Mouse (Mus musculus): Measurements from ENCODE around the gene Gpr26. TPM values are rescaled to one million over a fixed set of nuclear protein-coding genes. Genes with fewer than 3 reads are reported as not detected.

Gene Gpr26
- not detected in 2 replicates for polyA plus RNA-seq (2014; fragmentation: Nextera tagmentation; extraction: Ambion mirVana)

GRCm38 (mm10) chr7:131966023-131966915 lies at the start of gene Gpr26:
Gene Gpr26, plus strand, starts transcription at chr7:131966460.
- peak within 1 kb of the TSS; percentile 5; the same call in 1 of the 2 replicates for H3K4me3 ChIP-seq (ENCODE audit: low read depth, low read length)
- no peaks in the 10 kb centered on the region for H3K36me3 ChIP-seq (ENCODE audit: control insufficient read depth, insufficient read depth, low read length)
- H3K4me2 ChIP-seq (ENCODE audit: low read depth, severe bottlenecking): peak within 1 kb of the TSS; percentile 48
- DNase-seq (ENCODE audit: low spot score): no peak
- 0 out of 2 replicates have a peak, but pooled peaks have one; percentile 26 for ATAC-seq (ENCODE audit: insufficient number of reproducible peaks, low FRiP score, low TSS enrichment, low read depth)
- WGBS: 3% methylated on average over 32 of the region's 32 CpGs
- H3K9me3 ChIP-seq (ENCODE audit: control insufficient read depth, low read length): no peaks in the 10 kb centered on the region
- peaks cover 4% of the 10 kb centered on the region; the same call in 1 of the 2 replicates for H3K4me1 ChIP-seq (ENCODE audit: control insufficient read depth, insufficient read depth, low read length)
- peaks cover 39% of the 10 kb centered on the region for H3K27me3 ChIP-seq (ENCODE audit: control insufficient read depth, insufficient read depth, low read length)
- no peak within 1 kb of the TSS for H3K27ac ChIP-seq (replicated peaks; ENCODE audit: low read depth, low read length)
- H3K9ac ChIP-seq (ENCODE audit: low read length): no peak within 1 kb of the TSS

GRCm38 (mm10) chr7:131917384-131917783 lies 48.9 kb upstream of the Gpr26 start:
- Histone ChIP-seq H3K27ac (replicated peaks; ENCODE audit: low read depth, low read length) (no peak overlapping the region), H3K9me3 (ENCODE audit: control insufficient read depth, low read length) (no peaks in the 10 kb centered on the region), H3K4me3 (ENCODE audit: low read depth, low read length) (no peak overlapping the region), H3K36me3 (ENCODE audit: control insufficient read depth, insufficient read depth, low read length) (no peaks in the 10 kb centered on the region), H3K4me2 (ENCODE audit: low read depth, severe bottlenecking) (no peak overlapping the region), H3K27me3 (ENCODE audit: control insufficient read depth, insufficient read depth, low read length) (no peaks in the 10 kb centered on the region), H3K4me1 (ENCODE audit: control insufficient read depth, insufficient read depth, low read length) (no peaks in the 10 kb centered on the region), H3K9ac (ENCODE audit: low read length) (no peak overlapping the region)
- 48% methylated on average over 7 of the region's 7 CpGs for WGBS
- ATAC-seq (ENCODE audit: insufficient number of reproducible peaks, low FRiP score, low TSS enrichment, low read depth) (no peak), DNase-seq (ENCODE audit: low spot score) (peak; percentile 73)

- no peak for DNase-seq (ENCODE audit: low spot score)
- ATAC-seq (ENCODE audit: insufficient number of reproducible peaks, low FRiP score, low TSS enrichment, low read depth): no peak
- no peaks in the 10 kb centered on the region for H3K27me3 ChIP-seq (ENCODE audit: control insufficient read depth, insufficient read depth, low read length)
- H3K9ac ChIP-seq (ENCODE audit: low read length): no peak overlapping the region
- no peak overlapping the region for H3K27ac ChIP-seq (replicated peaks; ENCODE audit: low read depth, low read length)
- peaks cover 7% of the 10 kb centered on the region for H3K4me1 ChIP-seq (ENCODE audit: control insufficient read depth, insufficient read depth, low read length)
- no peak overlapping the region for H3K4me3 ChIP-seq (ENCODE audit: low read depth, low read length)
- WGBS: 44% methylated on average over 9 of the region's 9 CpGs
- no peak overlapping the region for H3K4me2 ChIP-seq (ENCODE audit: low read depth, severe bottlenecking)
- no peaks in the 10 kb centered on the region for H3K9me3 ChIP-seq (ENCODE audit: control insufficient read depth, low read length)
- H3K36me3 ChIP-seq (ENCODE audit: control insufficient read depth, insufficient read depth, low read length): no peaks in the 10 kb centered on the region
Measured at GRCm38 (mm10) chr7:131927288-131928050, 38.8 kb upstream of the Gpr26 start.

- Histone ChIP-seq H3K9me3 (ENCODE audit: control insufficient read depth, low read length) (no peaks in the 10 kb centered on the region), H3K27ac (replicated peaks; ENCODE audit: low read depth, low read length) (no peak overlapping the region), H3K9ac (ENCODE audit: low read length) (no peak overlapping the region), H3K4me3 (ENCODE audit: low read depth, low read length) (no peak overlapping the region), H3K27me3 (ENCODE audit: control insufficient read depth, insufficient read depth, low read length) (no peaks in the 10 kb centered on the region), H3K4me2 (ENCODE audit: low read depth, severe bottlenecking) (no peak overlapping the region), H3K36me3 (ENCODE audit: control insufficient read depth, insufficient read depth, low read length) (no peaks in the 10 kb centered on the region), H3K4me1 (ENCODE audit: control insufficient read depth, insufficient read depth, low read length) (no peaks in the 10 kb centered on the region)
- ATAC-seq (ENCODE audit: insufficient number of reproducible peaks, low FRiP score, low TSS enrichment, low read depth) (no peak), DNase-seq (ENCODE audit: low spot score) (no peak)
- 84% methylated on average over 3 of the region's 3 CpGs for WGBS
Measured at GRCm38 (mm10) chr7:131937611-131938010, 28.6 kb upstream of the Gpr26 start.

DNA sequence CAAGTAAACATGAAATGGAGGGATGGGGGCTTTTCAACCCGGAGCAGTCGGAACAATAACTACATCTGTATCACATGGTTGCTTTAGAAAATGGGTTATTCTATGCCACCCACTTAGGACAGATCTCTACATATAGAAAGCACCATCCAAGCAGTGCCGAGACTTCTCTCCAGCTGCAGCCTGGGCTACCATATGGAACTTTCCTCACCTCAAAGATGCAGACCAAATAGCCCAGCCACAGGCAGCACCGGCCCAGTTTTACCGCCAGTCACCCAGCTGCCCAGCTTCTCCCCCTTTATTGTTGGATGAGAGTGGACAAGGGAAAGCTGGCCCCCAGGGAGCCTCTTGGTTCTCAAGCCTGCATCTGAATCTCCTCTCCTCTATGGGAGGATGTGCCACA lies 15.1 kb upstream of the Gpr26 start:
- 72% methylated on average over 5 of the region's 5 CpGs for WGBS
- Histone ChIP-seq H3K4me3 (ENCODE audit: low read depth, low read length) (no peak overlapping the region), H3K9ac (ENCODE audit: low read length) (no peak overlapping the region), H3K9me3 (ENCODE audit: control insufficient read depth, low read length) (no peaks in the 10 kb centered on the region), H3K36me3 (ENCODE audit: control insufficient read depth, insufficient read depth, low read length) (no peaks in the 10 kb centered on the region), H3K4me1 (ENCODE audit: control insufficient read depth, insufficient read depth, low read length) (no peaks in the 10 kb centered on the region), H3K27ac (replicated peaks; ENCODE audit: low read depth, low read length) (no peak overlapping the region), H3K27me3 (ENCODE audit: control insufficient read depth, insufficient read depth, low read length) (no peaks in the 10 kb centered on the region; the same call in 1 of the 2 replicates), H3K4me2 (ENCODE audit: low read depth, severe bottlenecking) (no peak overlapping the region)
- ATAC-seq (ENCODE audit: insufficient number of reproducible peaks, low FRiP score, low TSS enrichment, low read depth) (no peak), DNase-seq (ENCODE audit: low spot score) (no peak)

DNA sequence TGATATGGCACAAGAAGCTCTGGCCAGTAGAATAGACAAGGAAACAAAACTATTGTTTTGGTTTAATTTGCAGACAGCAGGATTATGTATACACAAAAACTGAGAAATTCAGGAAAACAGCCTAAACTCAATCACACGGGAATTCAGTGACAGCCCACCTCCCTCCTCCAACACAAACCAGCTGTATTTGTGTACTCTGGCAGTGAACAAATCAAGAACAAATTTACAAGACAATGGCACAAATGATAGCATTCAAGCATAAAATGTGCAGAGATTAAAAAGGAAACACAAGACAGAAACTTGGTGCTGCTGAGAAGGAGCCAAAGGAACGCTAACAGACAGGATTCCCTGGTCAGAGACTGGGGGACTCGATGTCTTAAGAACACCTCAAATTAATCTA lies 12.9 kb upstream of the Gpr26 start:
- Histone ChIP-seq H3K27ac (replicated peaks; ENCODE audit: low read depth, low read length) (no peak overlapping the region), H3K9ac (ENCODE audit: low read length) (no peak overlapping the region), H3K4me2 (ENCODE audit: low read depth, severe bottlenecking) (no peak overlapping the region), H3K4me3 (ENCODE audit: low read depth, low read length) (no peak overlapping the region), H3K4me1 (ENCODE audit: control insufficient read depth, insufficient read depth, low read length) (no peaks in the 10 kb centered on the region), H3K27me3 (ENCODE audit: control insufficient read depth, insufficient read depth, low read length) (no peaks in the 10 kb centered on the region; the same call in 1 of the 2 replicates), H3K9me3 (ENCODE audit: control insufficient read depth, low read length) (no peaks in the 10 kb centered on the region), H3K36me3 (ENCODE audit: control insufficient read depth, insufficient read depth, low read length) (no peaks in the 10 kb centered on the region)
- ATAC-seq (ENCODE audit: insufficient number of reproducible peaks, low FRiP score, low TSS enrichment, low read depth) (no peak), DNase-seq (ENCODE audit: low spot score) (no peak)
- 83% methylated on average over 3 of the region's 3 CpGs for WGBS

DNA sequence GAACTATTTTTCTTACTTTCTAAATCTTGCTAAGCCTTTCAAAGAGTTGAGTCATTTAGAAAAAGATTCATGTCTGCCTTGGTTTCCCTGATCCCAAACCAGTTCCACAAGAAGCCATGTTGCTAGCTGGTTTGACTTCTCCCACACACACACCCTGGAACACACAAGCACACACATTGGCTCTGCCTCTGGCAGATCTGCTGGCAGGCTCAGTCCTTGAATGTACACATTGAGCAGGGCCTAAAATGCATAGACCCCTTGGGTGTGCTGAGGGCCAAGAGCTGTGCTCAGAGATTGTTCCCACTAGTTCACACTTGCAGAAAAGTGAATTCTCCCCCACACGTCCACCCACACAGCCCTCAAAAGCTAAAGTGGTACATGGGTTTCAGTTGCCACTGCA lies 7.6 kb upstream of the Gpr26 start:
- Histone ChIP-seq H3K36me3 (ENCODE audit: control insufficient read depth, insufficient read depth, low read length) (no peaks in the 10 kb centered on the region), H3K4me3 (ENCODE audit: low read depth, low read length) (no peak overlapping the region), H3K4me2 (ENCODE audit: low read depth, severe bottlenecking) (no peak overlapping the region), H3K27me3 (ENCODE audit: control insufficient read depth, insufficient read depth, low read length) (no peaks in the 10 kb centered on the region), H3K9me3 (ENCODE audit: control insufficient read depth, low read length) (no peaks in the 10 kb centered on the region), H3K27ac (replicated peaks; ENCODE audit: low read depth, low read length) (no peak overlapping the region), H3K4me1 (ENCODE audit: control insufficient read depth, insufficient read depth, low read length) (no peaks in the 10 kb centered on the region), H3K9ac (ENCODE audit: low read length) (no peak overlapping the region)
- 77% methylated on average over 1 of the region's 1 CpGs for WGBS
- ATAC-seq (ENCODE audit: insufficient number of reproducible peaks, low FRiP score, low TSS enrichment, low read depth) (no peak), DNase-seq (ENCODE audit: low spot score) (no peak)

DNA sequence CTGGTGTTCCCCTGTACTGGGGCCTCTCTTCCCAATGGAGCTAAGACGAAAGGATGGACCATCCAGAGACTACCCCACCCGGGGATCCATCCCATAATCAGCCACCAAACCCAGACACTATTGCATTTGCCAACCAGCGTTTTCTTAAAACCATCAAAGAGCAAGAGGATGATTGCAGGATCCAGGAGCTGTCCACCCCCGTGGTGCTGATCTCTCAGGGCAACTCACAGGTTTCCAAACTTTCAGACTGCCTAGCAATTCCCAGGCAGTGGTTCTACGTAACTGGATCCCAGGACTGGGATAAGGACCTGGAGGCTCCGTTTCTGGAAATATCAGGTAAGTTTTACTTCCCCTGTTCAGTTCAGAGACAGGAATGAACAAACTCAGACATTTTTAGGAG lies 5.7 kb upstream of the Gpr26 start:
- Histone ChIP-seq H3K9me3 (ENCODE audit: control insufficient read depth, low read length) (no peaks in the 10 kb centered on the region), H3K9ac (ENCODE audit: low read length) (no peak overlapping the region), H3K27ac (replicated peaks; ENCODE audit: low read depth, low read length) (no peak overlapping the region), H3K27me3 (ENCODE audit: control insufficient read depth, insufficient read depth, low read length) (peaks cover 9% of the 10 kb centered on the region), H3K4me1 (ENCODE audit: control insufficient read depth, insufficient read depth, low read length) (no peaks in the 10 kb centered on the region), H3K36me3 (ENCODE audit: control insufficient read depth, insufficient read depth, low read length) (no peaks in the 10 kb centered on the region), H3K4me3 (ENCODE audit: low read depth, low read length) (no peak overlapping the region), H3K4me2 (ENCODE audit: low read depth, severe bottlenecking) (no peak overlapping the region)
- 26% methylated on average over 6 of the region's 6 CpGs for WGBS
- DNase-seq (ENCODE audit: low spot score) (peak; percentile 89), ATAC-seq (ENCODE audit: insufficient number of reproducible peaks, low FRiP score, low TSS enrichment, low read depth) (no peak)
